In genomic region chr4:153128162-153128561, GRCm38 (mm10) we compare ENCODE assay signal across 25 mouse cellular contexts.
"Had no signal": no experiment of that assay in that cellular context is flagged by ENCODE, and none has a peak within 500 bp of the region (broad histone marks: within the 10 kb centered on the region; RNA-seq: fewer than 3 reads in every experiment).

No protein-coding gene starts in this region.

- DNase-seq: liver, embryonic 13.5 days; liver, postnatal 0 days; lung, adult 2 months; lung, postnatal 14 days; lung, postnatal 36 days; midbrain, embryonic 14.5 days; retina, postnatal 1 day; right cerebral cortex, adult 18-20 months; right cerebral cortex, postnatal 25 days; right cerebral cortex, postnatal 4 days; thymus, adult 2 months; thymus, postnatal 25 days; thymus, postnatal 4 days had no signal

- H3K4me1 ChIP-seq: liver, embryonic 13.5 days; liver, embryonic 15.5 days; lung, embryonic 15.5 days; megakaryocyte, embryonic 14.5 days; midbrain, embryonic 10.5 days; midbrain, embryonic 12.5 days; neural tube, embryonic 12.5 days; stomach, embryonic 15.5 days had no signal

- H3K27me3 ChIP-seq: liver, embryonic 13.5 days; liver, embryonic 15.5 days; lung, embryonic 15.5 days; megakaryocyte, embryonic 14.5 days; midbrain, embryonic 12.5 days; neural tube, embryonic 12.5 days; stomach, embryonic 15.5 days had no signal

- H3K4me2 ChIP-seq: liver, embryonic 13.5 days; liver, embryonic 15.5 days; lung, embryonic 15.5 days; midbrain, embryonic 12.5 days; neural tube, embryonic 12.5 days; stomach, embryonic 15.5 days had no signal

- H3K9ac ChIP-seq: liver, embryonic 13.5 days; liver, embryonic 15.5 days; liver, postnatal 0 days; lung, embryonic 15.5 days; midbrain, embryonic 12.5 days; neural tube, embryonic 12.5 days; stomach, embryonic 15.5 days had no signal

- H3K4me3 ChIP-seq: liver, embryonic 13.5 days; liver, embryonic 15.5 days; lung, embryonic 15.5 days; midbrain, embryonic 10.5 days; midbrain, embryonic 12.5 days; myocyte; neural tube, embryonic 12.5 days; stomach, embryonic 15.5 days had no signal

- H3K36me3 ChIP-seq: liver, embryonic 13.5 days; liver, embryonic 15.5 days; lung, embryonic 15.5 days; midbrain, embryonic 10.5 days; midbrain, embryonic 12.5 days; neural tube, embryonic 12.5 days; stomach, embryonic 15.5 days had no signal

- H3K27ac ChIP-seq: liver, embryonic 13.5 days; liver, embryonic 15.5 days; lung, embryonic 15.5 days; macrophage; midbrain, embryonic 10.5 days; midbrain, embryonic 12.5 days; neural tube, embryonic 12.5 days; stomach, embryonic 15.5 days; stomach, postnatal 0 days had no signal

- ATAC-seq: liver, postnatal 0 days; lung, postnatal 0 days; midbrain, embryonic 16.5 days had no signal

- H3K9me3 ChIP-seq: lung, embryonic 15.5 days; midbrain, embryonic 12.5 days; neural tube, embryonic 12.5 days; stomach, embryonic 15.5 days had no signal
